Mouse (Mus musculus): ENCODE results near the gene Sstr3.

Sstr3 gene

DNA sequence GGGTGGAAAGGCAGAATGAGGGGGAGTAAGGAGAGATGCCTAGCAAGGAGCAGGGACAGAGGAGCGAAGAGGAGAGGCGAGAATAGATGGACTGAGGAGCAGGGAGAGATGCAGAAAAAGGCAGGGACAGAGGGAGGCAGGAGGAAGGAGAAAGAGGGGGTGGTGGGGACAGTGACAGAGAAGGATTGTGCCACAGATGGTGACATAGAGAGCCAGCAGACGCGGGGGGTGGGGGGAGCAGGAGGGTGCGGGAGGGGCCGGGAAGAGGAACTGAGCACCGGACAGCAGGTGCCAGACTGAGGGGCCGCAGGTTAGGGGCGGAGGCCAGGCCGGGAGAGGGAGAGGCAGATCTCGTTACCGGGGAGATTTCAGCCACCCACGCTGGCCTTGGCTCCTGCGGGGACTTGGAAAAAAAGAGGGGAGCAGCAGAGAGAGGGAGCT lies at the start of gene Sstr3:
Gene Sstr3 (minus strand): TSS at position 125 of the 441 bp plus-strand sequence.
- DNase-seq, result no peak

DNA sequence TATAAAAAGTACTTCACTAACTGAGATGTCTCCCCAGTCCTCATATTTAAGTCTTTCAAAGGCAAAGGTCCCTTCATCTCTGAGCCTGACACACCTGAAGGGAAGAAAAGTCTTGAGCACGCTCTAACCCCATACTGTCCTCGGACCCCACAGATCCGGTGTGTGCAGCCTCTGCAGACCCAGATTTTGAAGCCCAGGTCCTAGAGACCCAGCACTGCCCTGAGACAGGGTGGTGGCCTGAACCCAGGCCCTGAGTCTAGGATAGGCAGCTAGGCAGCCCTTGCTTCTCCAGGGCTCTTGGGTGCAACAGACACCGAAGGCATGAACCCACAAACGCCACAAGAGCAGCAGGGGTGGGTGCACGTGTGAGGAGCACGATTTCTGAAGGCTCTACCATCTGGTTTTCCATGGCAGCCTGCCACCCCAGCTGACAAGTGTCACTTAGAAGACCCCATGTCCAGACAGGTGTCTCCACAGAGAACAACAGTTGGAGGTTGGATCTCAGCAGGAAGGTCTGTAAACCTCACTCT lies 49.5 kb upstream of the Sstr3 start:
- no peak for DNase-seq

DNA sequence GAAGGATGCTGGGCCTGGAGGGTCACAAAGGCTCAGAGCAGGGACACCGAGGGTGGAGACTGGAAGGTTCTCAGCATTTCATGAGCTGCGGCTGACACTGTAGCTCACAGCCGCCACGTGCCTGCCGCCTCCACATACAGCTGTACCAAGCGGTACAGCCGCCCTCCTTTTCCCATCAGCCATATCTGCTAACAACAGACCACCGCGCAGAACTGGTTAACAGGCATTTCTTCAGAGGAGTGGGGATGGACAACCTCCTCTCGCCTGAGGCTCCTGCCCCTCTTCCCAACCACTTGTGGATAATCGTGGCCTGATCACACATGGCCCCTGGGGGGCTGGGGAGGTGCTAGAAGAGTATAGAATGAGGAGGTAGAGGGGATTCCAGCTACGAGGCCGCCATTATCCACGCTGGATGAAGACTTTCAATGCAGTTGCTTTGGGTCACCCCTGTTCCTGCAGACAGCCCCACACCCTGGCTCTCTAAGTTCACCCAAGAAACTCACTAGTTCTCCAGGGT lies 48.0 kb upstream of the Sstr3 start:
- no peak for DNase-seq

DNA sequence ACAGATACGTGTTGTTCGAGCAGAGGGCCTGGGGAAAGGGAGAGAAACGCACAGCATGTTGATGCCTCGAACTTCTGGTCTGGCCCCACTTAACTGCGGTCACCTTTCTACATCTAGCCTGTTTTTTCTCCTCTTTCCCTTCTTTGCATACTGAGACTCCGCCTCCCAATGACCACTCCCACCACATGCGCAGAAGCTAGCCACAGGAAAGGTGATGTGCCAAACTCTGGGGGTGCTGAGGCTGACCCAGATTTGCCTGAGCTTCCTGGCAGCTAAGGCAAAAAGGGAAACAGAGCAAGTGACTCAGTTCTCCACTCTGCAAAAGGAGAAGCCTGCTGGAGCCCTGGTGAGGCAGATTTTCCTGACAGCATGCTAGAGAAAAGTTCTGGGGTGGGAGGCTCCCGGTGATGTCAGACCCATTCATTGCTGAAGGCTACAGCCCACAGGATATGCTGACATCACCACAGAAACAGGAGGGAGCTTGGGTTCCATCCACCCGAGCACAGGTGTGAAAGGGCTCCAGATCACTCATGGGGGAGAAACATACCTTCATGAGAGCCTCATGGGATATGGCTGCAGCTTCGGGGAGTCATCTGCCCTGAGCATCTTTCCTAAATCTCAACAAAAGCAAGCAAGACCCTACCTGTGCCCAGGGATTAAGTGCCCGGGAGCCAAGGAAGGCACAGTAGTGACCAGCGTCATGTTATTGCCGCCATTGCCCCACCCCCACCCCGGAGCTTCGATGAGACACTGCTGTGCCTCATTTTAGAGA lies 47.4 kb upstream of the Sstr3 start:
- DNase-seq, result peak; percentile 40

DNA sequence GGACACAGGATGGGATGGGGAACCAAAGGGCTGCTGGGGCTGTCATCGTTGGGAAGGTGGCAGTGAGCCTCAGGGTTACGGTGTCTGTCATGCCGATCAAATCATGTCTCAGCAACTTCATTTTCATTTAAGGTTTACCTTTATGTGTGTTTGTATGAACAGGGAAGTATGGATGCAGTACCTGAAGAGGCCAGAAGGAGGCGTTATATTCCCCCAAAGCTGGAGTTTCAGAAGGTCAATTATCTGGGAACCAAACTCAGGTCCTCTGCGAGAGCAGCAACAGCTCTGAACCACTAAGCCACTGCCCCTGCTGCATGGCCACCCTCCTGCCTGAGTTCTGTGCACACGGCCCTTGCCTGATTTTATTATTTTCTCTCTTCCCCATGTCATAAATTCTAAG lies 46.3 kb upstream of the Sstr3 start:
- no peak for DNase-seq

DNA sequence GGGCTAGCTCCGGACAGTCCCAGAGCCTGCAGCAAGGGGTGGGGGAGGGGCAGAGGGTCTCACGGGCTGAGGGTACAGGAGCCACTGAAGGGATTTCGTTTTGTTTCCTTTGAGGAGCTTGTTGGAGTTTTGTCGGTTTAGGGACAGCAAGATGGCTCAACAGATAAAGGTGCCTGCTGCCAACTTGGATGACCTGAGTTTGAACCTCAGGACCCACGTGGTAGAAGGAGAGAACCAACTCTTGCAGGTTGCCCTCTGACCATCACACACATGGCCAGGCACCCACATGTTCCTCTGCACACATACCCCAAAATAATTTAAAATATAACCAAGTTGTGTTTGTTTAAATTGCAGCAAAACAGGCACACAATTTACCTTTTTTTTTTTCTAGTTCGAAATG lies 45.5 kb upstream of the Sstr3 start:
- DNase-seq, result no peak

DNA sequence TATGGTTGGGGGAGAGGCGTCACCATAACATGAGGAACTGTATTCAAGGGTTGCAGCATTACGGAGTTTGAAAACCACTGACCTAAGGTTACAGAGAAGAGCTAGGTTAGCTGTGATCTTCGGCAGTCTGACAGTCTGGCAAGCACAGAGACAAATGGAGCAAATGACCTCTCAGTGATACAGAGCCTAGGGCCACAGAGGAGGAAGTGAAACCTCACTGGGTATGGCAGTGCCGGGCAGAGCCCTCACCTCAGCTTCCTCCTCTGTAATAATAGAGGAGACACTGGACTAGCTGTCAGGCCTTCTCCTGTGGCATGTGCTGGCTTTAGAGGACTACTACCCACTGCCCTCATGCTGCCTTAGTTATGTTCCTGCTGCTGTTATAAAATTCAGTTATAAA lies 44.4 kb upstream of the Sstr3 start:
- DNase-seq, result no peak

DNA sequence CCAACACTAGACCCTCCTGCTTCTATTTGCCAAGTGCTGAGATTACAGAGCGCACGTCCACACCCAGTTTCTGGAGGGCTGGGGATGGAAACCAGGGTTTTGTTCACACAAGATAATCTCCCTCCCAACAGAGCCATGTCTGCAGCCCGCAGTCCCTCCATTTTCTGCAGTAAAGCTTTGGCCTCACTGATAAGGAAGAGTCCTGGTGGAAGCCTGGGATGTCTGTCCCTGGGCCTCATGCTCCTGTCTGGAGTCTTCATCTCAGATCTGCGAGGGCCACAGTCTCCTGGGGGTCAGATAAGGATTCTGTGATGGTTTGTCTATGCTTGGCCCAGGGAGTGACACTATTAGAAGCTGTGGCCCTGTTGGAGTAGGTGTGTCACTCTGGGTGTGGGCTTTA lies 43.6 kb upstream of the Sstr3 start:
- DNase-seq, result no peak

DNA sequence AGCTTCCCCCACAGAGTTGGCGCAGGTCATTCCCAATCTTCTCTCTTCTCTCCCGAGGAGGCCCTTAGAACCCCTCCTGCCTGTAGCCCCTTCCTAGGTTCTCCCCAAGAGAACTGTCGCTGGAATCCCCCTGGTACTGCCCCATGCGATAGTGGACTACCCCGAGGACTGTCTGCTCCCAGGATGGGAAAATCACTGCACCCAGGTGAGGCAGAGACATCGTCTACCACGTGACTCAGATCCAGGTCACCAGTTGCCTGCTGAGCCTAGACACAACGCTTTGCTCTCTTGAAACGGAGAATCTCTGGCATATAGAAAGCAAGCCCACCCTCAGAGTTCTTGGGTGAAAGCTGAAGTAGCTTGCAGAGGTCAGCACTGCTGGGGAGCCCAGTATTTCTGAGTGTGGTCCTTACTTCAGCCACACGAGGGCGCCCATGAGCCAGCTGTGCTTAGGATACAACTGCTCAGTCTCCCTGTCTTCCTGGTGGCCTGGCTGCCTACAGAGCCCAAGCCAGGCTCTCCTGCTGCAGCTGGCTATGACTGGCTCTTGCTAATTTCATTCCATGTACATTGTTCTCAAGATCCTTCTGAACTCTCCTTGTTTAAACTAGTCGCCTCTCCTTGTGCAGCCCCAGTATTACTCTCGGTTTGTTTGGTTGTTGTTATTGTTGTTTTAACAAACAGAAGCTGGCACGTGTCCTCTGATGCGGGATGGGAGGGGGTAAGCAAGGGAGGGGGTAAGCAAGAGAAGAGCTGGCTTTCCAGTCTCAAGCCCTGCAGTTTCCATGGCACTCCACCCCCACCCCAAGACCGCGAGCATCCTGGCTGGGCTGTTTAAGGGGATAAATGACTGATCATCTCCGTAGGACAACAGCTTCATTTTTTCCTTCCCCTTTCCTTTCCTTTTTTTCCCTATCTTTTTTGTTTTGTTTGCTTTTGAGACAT lies 42.8 kb upstream of the Sstr3 start:
- DNase-seq, result peak; percentile 89

DNA sequence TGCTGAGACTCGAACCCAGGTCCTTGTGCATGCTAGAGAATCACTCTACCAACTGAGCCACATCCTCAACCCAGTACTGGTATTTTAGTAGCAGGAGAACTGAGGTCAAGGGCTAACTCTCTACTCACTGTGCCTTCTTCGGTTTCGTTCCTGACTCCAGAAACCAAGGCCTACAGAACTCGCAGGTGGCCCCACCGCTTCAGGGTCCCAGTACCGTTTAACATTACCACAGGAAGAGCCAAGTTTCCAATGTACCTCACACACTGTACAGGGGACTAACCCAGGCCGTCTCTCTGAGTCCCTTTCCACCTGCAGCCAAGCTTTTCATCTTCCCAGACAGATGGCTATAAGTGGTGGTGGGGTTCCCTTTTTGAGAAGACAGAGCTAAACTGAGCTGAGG lies 40.9 kb upstream of the Sstr3 start:
- DNase-seq, result no peak

DNA sequence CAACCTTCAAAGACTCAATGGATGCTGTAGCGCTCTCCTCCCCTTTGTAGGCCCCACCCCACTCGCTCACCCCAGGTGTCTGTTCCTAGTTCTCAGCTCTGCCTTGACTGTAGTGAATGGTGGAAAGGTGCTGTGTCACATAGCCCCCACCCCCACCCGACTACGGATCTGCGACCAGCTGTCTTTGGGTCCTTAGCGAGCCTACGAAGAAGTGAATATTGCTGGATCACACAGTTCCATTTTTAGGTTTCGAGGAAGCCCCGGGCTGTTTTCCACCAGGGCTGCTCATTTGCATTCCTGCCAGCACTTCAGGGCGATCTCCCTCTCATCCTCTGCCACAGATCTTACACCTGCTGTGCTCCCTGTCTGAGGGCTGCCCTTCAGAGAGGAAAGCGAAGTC lies 38.9 kb upstream of the Sstr3 start:
- DNase-seq, result no peak

DNA sequence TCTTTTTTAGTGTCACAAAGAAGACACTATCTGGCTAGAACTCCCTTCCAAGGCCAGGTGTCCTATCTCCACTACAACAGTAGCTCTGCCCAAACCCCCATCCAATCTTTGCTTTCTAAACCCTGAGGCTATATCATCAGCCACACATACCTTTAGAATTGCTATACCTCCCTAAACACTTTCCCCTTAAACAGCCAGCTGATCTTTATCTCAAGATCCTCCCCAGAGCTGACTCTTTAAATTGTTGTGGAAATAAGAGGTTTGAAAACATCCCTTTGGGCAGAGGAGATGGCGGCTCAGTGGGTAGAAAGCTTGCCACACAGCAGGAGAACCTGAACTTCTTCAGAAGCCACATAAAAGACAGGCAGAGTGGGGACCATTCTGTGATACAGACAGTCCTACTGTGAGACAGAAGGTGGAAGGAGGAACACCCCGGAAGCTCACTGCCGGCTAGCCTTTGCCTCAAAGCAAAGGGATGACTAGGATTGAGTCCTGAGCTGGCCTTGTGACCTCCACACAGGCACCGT lies 31.9 kb upstream of the Sstr3 start:
- no peak for DNase-seq

DNA sequence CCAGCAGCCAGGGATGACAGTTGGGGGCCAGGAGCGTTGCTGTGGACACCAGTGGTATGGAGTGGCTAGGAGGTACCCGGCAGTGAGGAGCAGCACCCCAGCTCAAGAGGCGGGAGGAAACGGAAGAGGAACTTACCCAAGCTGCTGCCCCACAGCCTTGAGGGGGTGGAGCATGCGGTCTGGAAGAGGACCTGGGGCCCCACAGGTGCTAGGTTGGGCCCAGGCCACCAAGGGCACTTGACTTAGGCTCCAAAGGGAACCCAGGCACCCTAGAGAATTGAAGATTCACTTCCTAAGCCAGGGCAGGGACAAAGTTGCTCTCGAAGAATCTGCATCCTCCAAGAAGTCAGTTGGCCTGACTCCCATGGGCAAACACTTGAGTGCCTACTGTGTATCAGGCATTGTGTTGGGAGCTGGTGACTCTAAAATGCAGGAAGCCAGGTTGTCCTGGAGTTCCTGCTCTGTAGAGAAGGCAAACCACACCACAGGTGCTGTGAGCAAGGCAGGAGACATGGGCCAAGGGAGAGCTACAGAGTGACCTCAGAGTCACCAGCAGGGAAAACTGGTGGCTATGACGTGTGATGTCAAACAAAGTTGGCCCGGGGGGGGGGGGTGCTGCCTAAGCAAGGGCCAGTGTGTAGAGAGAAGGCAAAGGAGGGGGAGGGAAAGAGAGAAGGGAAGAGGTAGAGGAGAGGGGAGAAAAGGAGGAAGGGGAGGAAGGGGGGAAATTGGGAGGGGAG lies 28.3 kb upstream of the Sstr3 start, which contains the start of gene Rac2:
Gene Rac2 (minus strand): TSS at position 126 of the 740 bp plus-strand sequence.
- peak; percentile 43 for DNase-seq

DNA sequence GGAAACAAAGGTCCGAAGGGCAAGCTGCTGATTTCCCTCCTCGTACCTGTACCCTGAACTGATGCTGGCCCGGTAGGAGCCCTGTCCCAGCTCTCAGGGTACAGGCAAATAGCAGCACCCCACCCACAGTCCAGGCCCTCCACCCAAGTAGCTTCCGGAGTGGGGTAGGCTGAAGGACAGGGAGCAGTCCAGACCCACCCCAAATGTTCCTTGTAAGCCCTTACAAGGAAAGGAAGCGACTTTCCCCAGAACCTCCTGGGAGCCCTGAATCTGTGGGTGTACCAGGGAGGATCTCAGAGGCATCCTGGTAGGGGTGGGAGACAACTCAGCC lies 27.8 kb upstream of the Sstr3 start:
- DNase-seq, result no peak

DNA sequence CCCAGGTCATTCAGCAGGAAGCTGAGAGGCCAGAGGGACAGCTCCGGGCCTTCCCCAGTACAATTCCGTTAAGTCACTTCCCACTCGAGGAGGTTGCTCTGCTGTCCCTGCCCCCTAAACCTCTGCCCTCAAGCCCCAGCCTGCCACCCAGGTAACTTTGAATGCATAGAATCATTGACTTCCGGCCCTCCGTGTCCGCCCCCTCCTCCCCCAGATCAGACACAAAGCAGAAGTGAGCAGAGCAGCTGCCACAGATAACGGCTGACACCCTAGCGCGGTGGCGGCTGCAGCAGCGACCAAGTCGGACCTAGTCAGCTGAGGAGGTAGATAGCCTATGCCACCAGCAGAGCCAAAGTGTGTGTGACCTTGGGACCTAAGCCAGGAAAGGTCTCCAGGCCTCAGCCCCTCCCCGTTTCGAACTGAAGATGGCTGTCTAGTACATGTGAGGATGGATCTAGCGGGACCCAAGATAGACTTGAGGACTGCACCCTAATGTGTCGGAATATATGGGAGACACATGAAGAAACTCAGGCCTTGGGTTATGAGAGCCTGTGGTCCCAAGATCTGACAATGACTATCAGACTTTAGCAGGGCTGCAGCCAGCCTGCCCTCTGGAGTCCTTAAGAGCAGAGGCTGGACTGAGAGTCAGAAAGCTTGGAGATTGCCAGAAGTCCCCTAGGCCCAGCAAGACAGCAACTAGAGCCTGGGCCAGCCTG lies 27.2 kb upstream of the Sstr3 start:
- peak; percentile 35 for DNase-seq

DNA sequence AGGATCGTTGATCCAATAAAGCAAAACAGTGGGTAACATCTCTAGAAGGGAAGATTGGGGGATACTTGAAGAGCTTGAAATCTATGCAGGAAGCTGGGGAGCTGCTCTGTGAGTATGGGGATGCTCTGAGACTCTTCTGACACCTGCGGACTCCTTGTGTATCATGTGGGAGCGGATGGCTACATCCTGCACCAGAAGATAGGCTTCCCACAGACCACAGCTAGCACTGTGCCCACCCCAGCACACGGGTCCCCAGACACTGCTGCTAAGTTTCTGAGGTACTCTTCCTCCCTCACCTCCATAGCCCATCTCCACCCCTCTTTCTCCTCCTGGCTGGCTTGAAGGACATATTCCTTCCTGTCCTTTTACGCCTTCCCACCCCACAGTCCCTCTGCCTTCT lies 25.7 kb upstream of the Sstr3 start:
- no peak for DNase-seq

DNA sequence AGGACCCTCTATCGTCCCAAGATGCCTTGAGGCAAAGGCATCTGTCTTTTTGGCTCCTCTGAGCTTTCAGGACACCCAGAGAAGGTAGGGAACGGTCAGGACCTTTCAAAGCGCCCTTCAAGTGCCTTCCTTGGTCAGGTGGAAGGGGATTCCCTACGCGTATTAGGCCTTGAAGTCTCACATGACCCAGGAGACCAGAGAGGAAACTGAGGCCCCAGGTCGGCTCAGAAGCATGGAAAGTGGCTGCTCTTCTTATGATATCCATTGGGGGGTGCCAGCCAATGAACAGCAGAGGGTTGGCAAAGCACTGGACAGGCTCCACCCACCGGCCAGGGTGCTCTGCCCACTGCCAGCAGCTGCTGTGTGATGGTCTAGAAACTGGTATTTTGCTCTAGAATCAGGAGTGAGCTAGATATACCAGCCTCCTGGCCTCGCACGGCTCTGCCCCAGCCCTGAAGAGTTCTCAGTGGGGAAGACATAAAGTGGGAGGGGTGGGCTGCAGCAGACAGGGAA lies 23.2 kb upstream of the Sstr3 start:
- no peak for DNase-seq

DNA sequence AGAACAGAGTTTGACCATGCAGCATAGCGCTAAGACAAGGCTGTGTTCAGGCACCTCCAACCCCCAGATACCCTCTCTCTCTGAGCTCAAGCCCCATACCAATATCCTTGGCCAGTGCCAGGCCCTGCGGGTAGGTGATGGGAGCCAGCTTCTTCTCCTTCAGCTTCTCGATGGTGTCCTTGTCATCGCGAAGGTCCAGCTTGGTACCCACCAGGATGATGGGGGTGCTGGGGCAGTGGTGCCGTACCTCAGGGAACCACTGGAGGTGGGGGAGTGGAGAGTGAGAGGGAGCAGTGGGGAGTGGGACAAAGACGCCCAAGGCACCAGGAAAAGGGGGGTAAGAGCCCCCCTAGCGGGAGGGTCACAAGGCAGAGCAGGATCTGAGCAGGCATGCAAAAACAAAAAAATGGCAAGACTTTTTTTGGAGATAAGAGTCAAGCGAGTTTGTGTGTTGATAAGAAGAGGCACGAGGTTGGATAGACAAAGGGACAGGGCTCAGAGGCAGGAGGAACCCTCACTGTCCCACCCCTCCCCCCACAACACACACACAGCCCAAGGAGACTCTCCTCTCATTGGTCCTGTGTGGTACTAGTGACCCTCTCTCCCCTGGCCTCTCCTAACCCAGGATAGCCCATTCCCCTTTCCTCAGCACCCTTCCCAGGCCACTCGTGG lies 20.4 kb upstream of the Sstr3 start:
- DNase-seq, result no peak

DNA sequence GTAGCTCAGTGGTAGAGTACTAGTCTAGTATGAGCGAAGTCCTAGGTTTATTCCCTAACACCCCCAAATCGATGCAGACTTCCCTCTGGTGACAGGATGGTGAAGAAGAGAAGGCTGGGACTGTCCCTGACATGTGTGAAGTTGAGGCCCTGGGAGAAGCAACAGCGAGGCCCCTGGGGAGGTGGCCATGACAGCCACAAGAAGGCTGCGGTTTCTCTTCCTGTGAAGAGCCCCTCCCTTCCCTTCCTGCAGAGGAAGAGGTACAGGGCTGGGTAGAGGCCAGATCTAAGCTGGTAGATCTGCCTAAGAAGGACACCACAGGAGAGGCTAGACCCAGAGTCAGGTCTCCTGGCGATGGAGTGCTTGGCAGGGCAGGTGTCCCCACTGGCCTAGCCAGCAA lies 19.5 kb upstream of the Sstr3 start:
- DNase-seq, result no peak

DNA sequence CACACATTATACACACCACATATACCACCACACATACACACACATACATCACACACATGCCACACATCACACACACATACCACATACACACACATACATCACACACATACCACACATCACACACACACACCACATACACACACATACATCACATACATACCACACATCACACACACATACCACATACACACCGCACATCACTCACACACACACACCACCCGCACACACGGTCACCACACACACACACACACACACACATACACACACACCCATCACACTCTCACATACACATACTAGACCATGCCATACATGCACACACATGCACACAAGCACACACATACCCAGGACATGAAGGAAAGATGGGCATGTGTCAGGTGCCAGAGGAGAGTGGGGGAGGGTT lies 18.9 kb upstream of the Sstr3 start:
- no peak for DNase-seq
